Mouse (Mus musculus): Measurements from ENCODE around the gene Rbfox2.

The Rbfox2 gene

DNA sequence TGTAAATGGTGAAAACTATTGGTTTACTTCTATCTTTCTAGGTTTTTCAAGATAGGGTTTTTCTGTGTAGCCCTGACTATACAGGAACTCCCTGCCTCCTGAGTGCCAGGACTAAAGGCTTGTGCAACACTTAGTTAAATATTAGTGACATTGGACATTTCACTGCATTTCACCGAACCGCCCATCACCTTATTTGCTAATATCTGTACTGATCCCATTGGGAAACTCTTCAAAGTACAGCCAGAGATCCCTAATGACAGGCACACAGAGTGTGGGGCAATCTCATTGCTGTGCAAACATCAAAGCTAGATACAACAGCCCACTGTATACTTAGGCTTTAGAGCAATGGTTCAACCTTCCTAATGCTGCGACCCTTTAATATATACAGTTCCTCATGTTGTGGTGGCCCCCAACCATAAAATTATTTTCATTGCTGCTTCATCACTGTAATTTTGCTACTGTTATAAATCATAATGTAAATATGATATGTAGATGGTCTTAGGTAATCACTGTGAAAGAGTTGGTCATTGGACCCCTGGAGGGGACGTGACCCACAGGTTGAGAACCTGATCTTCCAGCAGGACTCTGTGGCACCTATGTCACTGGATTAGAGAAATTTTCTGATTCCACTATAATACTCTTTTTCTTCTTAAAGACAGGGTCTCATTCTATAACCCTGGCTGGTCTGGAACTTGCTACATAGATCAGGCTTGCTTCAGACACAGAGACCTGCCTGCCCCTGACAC is 182.3 kb downstream of the Rbfox2 start:
- no peaks in the 10 kb centered on the region for H3K36me3 ChIP-seq (ENCODE audit: control insufficient read depth, insufficient read depth, low read length, poor library complexity, severe bottlenecking)
- H3K27me3 ChIP-seq (ENCODE audit: control insufficient read depth, insufficient read depth, low read length, poor library complexity, severe bottlenecking) = no peaks in the 10 kb centered on the region
- DNase-seq (ENCODE audit: low read depth, low spot score) = no peak

DNA sequence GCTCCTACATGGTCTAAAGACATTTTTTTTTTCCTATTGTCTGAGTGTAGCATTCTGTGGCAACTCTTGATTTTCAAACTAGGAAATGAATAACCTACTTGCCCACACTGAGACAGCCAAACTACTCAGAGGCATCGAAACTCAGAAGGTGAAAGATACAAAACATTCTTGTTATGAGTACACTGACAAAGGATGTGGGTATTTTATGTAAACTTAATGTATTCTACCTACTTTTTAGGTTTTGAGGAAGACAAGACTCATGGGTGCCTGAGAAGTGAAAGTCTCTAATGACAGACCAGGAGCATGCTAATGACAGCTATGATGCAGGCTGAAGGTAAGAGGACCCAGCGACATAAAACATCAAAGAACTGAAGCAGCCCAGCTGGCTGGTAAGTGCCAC is 184.0 kb downstream of the Rbfox2 start:
- no peaks in the 10 kb centered on the region for H3K27me3 ChIP-seq (ENCODE audit: control insufficient read depth, insufficient read depth, low read length, poor library complexity, severe bottlenecking)
- no peak for DNase-seq (ENCODE audit: low read depth, low spot score)
- H3K36me3 ChIP-seq (ENCODE audit: control insufficient read depth, insufficient read depth, low read length, poor library complexity, severe bottlenecking) = no peaks in the 10 kb centered on the region

DNA sequence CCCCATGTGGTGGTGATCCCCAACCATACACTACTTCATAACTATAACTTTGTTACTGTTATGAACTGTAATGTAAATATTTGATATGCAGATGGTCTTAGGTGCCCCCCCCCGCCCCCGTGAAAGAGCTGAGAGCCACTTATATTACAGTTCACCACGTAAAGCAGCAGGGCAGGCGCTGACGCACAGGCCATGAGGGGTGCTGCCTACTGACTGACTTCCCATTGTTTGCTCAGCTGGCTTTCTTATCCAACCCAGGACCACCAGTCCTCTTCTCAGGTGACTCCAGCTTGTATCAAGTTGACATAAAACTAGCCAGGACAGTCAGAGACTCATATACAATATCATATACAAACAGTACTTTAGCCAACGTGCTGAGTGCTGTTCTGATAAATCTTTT is 184.6 kb downstream of the Rbfox2 start:
- Histone ChIP-seq H3K36me3 (ENCODE audit: control insufficient read depth, insufficient read depth, low read length, poor library complexity, severe bottlenecking) (no peaks in the 10 kb centered on the region), H3K27me3 (ENCODE audit: control insufficient read depth, insufficient read depth, low read length, poor library complexity, severe bottlenecking) (no peaks in the 10 kb centered on the region)
- DNase-seq (ENCODE audit: low read depth, low spot score) = no peak

DNA sequence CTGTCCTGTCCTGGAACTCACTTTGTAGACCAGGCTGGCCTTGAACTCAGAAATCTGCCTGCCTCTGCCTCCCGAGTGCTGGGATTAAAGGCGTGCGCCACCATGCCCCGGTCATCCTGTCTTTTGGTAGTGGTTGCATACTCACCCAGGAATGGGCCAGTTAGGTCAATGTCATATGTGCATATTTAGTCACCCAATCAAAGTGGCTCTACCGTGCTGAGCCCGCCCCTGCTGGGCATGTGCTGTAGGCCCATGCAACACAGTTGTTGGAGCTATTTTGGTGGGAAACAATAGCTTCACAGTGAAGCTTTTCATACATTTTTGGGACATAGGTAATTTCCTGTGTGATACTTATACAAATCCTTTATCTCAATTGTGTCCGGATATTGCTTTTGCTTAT is 187.1 kb downstream of the Rbfox2 start:
- Histone ChIP-seq H3K36me3 (ENCODE audit: control insufficient read depth, insufficient read depth, low read length, poor library complexity, severe bottlenecking) (no peaks in the 10 kb centered on the region), H3K27me3 (ENCODE audit: control insufficient read depth, insufficient read depth, low read length, poor library complexity, severe bottlenecking) (no peaks in the 10 kb centered on the region)
- DNase-seq (ENCODE audit: low read depth, low spot score) = no peak

DNA sequence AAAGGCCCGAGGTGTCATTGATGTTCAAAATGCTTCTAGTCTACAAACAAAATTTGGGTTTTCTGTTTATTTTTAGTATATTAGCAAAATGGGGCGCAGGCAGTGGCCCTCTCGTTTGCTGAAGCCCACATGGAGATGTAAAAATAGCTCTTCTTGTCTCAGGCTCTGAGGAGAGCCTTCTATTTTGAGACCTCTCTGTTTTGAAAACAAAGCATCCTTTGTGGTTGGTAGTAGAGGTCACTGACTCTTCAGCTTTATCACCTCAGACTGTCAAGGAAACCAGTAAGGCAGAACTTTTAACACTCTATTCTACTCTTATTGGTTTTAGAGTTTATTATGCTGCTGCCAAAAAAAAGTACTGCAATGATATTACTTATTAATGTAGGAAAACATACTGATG is 189.6 kb downstream of the Rbfox2 start:
- no peak for DNase-seq (ENCODE audit: low read depth, low spot score)
- Histone ChIP-seq H3K36me3 (ENCODE audit: control insufficient read depth, insufficient read depth, low read length, poor library complexity, severe bottlenecking) (no peaks in the 10 kb centered on the region), H3K27me3 (ENCODE audit: control insufficient read depth, insufficient read depth, low read length, poor library complexity, severe bottlenecking) (no peaks in the 10 kb centered on the region)

DNA sequence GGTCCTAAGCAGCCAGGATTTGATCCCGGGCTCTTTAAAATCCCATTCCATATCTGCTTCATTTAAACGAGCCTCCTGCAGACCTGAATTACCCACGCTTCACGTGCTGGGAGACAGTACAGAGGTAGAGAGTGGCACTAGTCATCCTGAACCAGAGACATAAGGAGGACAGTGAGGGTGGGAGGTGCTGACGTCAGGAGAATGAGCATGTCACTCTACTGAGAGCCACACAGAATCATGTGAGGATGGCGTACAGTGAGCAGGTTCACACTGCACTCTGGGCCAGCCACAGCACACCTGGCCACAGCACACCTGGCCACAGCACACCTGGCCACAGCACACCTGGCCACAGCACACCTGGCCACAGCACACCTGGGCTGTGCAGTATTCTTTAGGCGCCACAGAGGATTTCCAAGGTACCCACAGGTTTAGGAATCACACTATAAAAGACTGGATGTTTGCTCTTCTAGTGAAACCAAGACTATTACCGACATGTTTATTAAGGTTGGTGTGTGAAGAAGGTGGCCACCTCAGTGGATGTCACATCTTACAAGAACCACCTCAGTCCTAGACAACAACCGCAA is 190.6 kb downstream of the Rbfox2 start:
- no peak for DNase-seq (ENCODE audit: low read depth, low spot score)
- no peaks in the 10 kb centered on the region for H3K36me3 ChIP-seq (ENCODE audit: control insufficient read depth, insufficient read depth, low read length, poor library complexity, severe bottlenecking)
- no peaks in the 10 kb centered on the region for H3K27me3 ChIP-seq (ENCODE audit: control insufficient read depth, insufficient read depth, low read length, poor library complexity, severe bottlenecking)

DNA sequence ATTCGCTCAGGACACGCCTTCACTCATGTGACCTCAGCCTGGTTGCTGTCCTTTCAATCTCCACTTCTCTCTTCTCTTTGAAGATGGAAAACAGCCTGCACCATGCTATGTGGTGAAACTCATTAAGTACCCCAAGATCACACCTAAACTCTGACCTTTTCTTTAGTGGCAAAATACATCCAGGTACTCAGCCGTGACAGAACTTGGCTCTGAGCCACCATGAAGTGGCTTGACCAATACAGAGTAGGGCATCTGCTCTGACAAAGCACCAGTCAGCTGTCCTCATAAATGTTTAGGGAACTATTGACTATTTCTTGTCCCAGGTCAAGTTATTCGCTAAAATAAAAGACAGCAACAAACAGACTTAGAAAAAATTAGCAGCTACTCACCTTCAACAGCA is 191.3 kb downstream of the Rbfox2 start:
- Histone ChIP-seq H3K36me3 (ENCODE audit: control insufficient read depth, insufficient read depth, low read length, poor library complexity, severe bottlenecking) (no peaks in the 10 kb centered on the region), H3K27me3 (ENCODE audit: control insufficient read depth, insufficient read depth, low read length, poor library complexity, severe bottlenecking) (no peaks in the 10 kb centered on the region)
- DNase-seq (ENCODE audit: low read depth, low spot score) = no peak

DNA sequence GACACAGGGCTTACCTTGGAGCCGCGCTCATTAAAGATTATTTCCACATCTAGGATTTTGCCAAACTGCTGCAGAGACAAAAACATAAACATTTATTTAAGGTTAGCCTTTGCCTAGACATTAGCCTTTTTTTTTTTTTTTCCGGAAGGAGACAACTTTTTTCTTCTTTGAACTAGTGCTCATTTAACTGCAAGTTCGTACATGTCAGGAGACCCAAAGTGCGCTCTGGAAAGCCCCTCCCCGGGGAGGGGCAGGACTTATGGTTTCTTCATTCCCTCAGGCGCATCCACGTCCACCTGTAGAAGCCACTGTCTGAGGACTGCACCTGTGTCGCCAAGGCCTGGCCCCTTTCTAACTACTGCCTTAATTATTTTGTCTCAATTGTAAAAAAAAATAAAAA is 193.2 kb downstream of the Rbfox2 start:
- no peaks in the 10 kb centered on the region for H3K36me3 ChIP-seq (ENCODE audit: control insufficient read depth, insufficient read depth, low read length, poor library complexity, severe bottlenecking)
- H3K27me3 ChIP-seq (ENCODE audit: control insufficient read depth, insufficient read depth, low read length, poor library complexity, severe bottlenecking) = no peaks in the 10 kb centered on the region
- no peak for DNase-seq (ENCODE audit: low read depth, low spot score)

DNA sequence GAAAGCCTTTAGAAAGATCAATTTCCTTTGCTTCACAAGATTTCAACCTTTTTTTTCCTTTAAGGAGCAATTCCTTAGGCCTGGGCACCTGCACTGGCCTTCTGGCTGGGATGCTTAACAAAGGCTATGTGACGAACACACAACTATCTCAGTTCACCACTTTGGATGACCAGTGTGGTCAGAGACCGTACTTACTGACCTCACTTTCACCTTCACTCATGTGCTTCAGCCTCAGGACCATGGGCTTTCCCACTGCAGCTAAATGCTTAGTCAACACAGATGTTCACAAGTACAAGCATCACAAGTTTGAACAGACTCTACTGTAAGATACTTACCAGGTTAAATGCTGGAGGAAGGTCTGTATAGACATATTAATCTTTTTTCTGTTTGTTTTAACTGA is 194.4 kb downstream of the Rbfox2 start:
- Histone ChIP-seq H3K27me3 (ENCODE audit: control insufficient read depth, insufficient read depth, low read length, poor library complexity, severe bottlenecking) (no peaks in the 10 kb centered on the region), H3K36me3 (ENCODE audit: control insufficient read depth, insufficient read depth, low read length, poor library complexity, severe bottlenecking) (no peaks in the 10 kb centered on the region)
- no peak for DNase-seq (ENCODE audit: low read depth, low spot score)

DNA sequence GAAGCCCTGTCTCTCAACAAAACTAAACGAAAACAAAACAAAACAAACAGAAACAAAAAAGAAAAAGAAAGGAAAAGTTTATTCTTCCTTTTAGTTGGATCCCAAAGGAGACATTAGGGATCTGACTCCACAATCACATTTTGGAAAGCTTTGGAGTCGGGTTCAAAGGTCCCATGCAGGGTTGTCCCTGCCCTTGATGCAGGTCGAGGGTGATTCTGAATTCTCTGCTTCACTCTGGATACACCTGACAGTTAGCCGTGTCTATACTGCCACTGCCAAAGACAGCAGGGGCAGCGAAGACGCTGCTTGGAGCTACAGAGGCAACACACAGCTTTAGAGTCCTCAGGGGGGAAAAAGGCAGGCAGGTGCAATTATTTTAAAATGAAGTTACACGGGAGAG is 194.9 kb downstream of the Rbfox2 start:
- H3K36me3 ChIP-seq (ENCODE audit: control insufficient read depth, insufficient read depth, low read length, poor library complexity, severe bottlenecking) = no peaks in the 10 kb centered on the region

DNA sequence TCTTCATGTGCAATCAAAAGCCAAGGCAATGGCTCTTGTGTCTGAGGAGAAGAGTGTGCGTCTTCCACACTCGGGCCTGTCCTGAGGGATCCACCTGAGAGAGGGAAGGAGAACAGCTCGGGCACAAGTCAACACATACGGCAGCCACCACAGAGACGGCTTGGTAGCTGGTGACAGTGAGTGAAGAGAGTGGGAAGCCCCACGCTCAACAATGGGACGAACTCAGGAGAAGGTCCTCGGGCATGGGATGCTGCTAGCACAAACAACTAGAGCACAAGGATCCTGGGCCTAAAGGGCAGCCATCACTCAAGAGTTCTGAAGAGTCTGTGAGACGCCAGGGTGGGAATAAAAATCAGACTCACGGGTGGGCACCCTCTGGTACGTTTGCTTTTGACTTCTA is 196.4 kb downstream of the Rbfox2 start:
- Histone ChIP-seq H3K27me3 (ENCODE audit: control insufficient read depth, insufficient read depth, low read length, poor library complexity, severe bottlenecking) (no peaks in the 10 kb centered on the region), H3K36me3 (ENCODE audit: control insufficient read depth, insufficient read depth, low read length, poor library complexity, severe bottlenecking) (no peaks in the 10 kb centered on the region)
- no peak for DNase-seq (ENCODE audit: low read depth, low spot score)

More for the DNA sequence above, 194.9 kb downstream of the Rbfox2 start:
- no peak for DNase-seq (ENCODE audit: low read depth, low spot score)
- no peaks in the 10 kb centered on the region for H3K27me3 ChIP-seq (ENCODE audit: control insufficient read depth, insufficient read depth, low read length, poor library complexity, severe bottlenecking)

DNA sequence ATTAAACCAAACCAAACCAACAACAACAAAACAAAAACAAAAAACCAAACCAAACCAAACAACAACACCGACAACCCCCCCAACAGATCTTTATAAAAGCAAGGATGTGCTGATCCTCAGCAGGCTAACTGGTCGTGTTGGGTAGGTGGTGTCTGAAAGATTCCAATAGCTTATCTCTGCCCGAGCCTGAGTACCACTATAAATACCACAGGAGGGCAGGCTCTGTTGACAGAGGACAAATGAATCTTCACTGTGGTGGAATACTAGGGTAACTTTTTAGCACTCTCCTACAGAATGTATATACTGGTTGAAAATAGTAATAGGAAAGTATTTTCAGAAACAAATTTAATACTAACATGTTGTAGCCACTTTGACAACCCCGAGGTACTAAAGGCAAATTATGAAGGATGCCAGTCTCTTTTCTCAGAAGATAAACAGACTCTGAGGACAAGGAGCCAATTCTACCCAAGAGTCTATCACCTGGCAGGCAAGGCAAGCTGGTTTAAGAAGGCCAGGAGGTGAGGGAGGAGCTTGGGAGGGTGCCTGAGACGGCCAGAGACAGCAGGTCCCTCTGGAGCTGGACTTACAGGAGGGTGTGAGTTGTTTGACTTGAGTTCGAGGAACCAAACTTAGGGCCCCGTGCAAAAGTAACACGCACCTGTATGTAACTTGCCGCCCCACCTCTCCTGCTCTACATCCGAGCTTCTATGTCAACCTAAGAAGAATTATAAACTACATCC is 199.5 kb downstream of the Rbfox2 start:
- no peaks in the 10 kb centered on the region for H3K27me3 ChIP-seq (ENCODE audit: control insufficient read depth, insufficient read depth, low read length, poor library complexity, severe bottlenecking)
- no peaks in the 10 kb centered on the region for H3K36me3 ChIP-seq (ENCODE audit: control insufficient read depth, insufficient read depth, low read length, poor library complexity, severe bottlenecking)
- DNase-seq (ENCODE audit: low read depth, low spot score) = no peak

DNA sequence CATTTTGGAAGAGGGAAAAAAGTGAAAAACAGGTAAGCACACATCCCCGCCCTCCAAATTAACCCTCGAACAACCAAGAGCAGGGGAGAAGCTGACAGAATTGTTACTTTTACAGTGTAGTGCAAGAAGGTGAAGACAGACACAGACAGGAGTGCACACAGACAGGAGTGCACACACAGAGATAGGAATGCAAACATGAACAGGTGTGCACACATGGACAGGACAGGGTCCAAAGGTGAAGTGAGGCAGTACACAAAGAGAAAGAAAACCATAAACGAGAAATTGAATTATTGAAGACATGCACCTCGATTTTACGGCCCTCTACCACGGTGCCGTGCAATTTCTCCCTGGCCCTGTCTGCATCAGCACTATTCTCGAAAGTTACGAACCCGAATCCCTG is 201.5 kb downstream of the Rbfox2 start:
- DNase-seq (ENCODE audit: low read depth, low spot score) = no peak
- H3K36me3 ChIP-seq (ENCODE audit: control insufficient read depth, insufficient read depth, low read length, poor library complexity, severe bottlenecking) = no peaks in the 10 kb centered on the region

DNA sequence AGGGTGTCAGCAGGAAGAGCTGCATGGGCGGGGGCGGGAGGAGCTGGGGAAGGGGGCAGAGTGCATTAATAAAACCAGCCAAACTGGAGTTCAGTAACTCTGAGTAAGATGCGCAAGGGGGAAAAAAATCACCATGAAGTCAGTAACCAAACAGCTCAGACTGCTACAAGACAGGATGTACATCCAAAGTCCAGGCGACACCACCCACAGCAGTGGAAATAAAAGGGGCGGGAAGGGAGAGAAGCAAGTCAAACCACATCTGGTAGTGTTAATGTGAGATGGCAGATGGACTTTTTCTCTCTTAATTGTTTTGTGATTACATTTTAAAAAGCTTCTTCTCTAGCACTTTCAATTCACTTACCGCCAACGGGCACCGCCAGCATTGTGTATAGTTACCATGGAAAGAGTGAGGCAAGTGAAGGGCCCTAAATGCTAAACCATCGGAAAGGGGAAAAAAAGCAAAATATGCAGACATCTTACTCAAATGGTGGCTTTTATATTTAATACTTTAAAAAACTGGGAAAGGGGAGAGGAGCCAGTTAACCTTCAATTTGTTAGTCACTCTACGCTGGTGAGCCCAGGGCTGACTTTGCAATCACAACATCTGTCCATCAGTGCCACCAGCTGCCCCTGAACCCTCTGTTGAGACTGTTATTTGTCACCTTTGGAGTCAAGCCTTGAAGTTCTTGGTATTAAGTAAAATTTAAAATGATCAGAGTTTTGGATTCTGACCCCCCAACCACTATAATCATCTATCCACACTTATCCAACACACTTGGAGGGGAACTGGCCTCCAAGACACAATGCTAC is 202.2 kb downstream of the Rbfox2 start:
- H3K36me3 ChIP-seq (ENCODE audit: control insufficient read depth, insufficient read depth, low read length, poor library complexity, severe bottlenecking) = no peaks in the 10 kb centered on the region
- DNase-seq (ENCODE audit: low read depth, low spot score) = no peak
- no peaks in the 10 kb centered on the region for H3K27me3 ChIP-seq (ENCODE audit: control insufficient read depth, insufficient read depth, low read length, poor library complexity, severe bottlenecking)

More for the DNA sequence above, 201.5 kb downstream of the Rbfox2 start:
- H3K27me3 ChIP-seq (ENCODE audit: control insufficient read depth, insufficient read depth, low read length, poor library complexity, severe bottlenecking) = no peaks in the 10 kb centered on the region

DNA sequence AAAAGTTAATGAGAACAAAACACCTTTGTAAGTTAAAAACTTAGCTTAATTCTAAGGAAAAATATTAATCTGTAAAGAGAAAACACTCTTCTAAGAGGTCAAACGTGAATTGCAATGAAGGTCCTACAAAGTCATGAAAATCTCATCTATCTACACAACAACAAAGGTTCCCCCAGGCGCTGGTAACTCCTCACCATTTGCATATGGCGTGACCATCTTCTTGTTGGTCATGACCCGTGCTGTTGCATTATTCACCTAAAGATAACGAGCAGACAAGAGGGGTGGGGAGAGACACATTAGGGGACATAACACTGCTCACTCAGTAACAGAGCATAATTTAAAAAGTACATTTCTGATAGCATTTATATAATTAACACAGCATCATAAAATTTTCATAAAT is 204.1 kb downstream of the Rbfox2 start:
- Histone ChIP-seq H3K27me3 (ENCODE audit: control insufficient read depth, insufficient read depth, low read length, poor library complexity, severe bottlenecking) (no peaks in the 10 kb centered on the region), H3K36me3 (ENCODE audit: control insufficient read depth, insufficient read depth, low read length, poor library complexity, severe bottlenecking) (no peaks in the 10 kb centered on the region)
- DNase-seq (ENCODE audit: low read depth, low spot score) = no peak

Measured in splenic B cell, adult 2 months (primary cell).